23 mouse cellular contexts compared by ENCODE assay signal in the genomic region with DNA sequence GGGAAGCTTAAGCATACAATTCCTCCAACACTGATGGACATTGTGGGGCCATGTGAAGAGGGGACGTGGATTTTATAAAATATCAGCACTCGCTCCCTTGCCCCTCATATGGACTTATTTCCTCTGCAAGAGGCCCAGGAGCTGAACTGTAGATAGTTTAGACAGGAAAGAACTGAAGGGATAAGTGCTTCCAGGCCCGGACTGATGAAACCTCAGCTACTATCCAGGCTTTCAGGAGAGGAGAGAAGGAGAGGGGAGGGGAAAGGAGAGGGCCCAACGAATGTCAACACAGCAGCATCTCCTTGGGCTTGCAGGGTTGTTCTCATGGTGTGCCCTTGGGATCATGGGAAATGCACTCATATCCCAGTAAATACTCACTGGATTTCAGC.
DNase-seq lines count a peak whose midpoint lies in the region; ATAC-seq and TF ChIP-seq lines count a peak whose summit lies in the region.
"Had no signal": no experiment of that assay in that cellular context is flagged by ENCODE, and none has a peak within 500 bp of the region (broad histone marks: within the 10 kb centered on the region; RNA-seq: fewer than 3 reads in every experiment).

No protein-coding gene starts in this region.

- 0 out of 2 replicates have a peak, but pooled peaks have one; percentile 19 for ATAC-seq in forebrain, embryonic 14.5 days
- ATAC-seq: activated CD4-positive, CD25-positive, alpha-beta regulatory T cell, adult 4 months; CD4-positive, CD25-positive, alpha-beta regulatory T cell, adult 4 months; hindbrain, postnatal 0 days; intestine, embryonic 15.5 days; midbrain, embryonic 16.5 days had no signal

- H3K4me3 ChIP-seq in heart, embryonic 10.5 days = no peak overlapping the region
- no peak overlapping the region for H3K4me3 ChIP-seq in embryonic facial prominence, embryonic 10.5 days
- no peak overlapping the region for H3K4me3 ChIP-seq in forebrain, embryonic 14.5 days (ENCODE audit: low read depth, low read length)
- no peak overlapping the region for H3K4me3 ChIP-seq in olfactory bulb, adult 2 months (ENCODE audit: insufficient read depth, low read depth, low read length)
- no peak overlapping the region for H3K4me3 ChIP-seq in lung, adult 2 months (replicated peaks; ENCODE audit: extremely low read depth, low read depth, low read length)
- H3K4me3 ChIP-seq: intestine, embryonic 15.5 days; limb, embryonic 12.5 days had no signal

- H3K9me3 ChIP-seq in heart, embryonic 10.5 days = no peaks in the 10 kb centered on the region
- no peaks in the 10 kb centered on the region for H3K9me3 ChIP-seq in embryonic facial prominence, embryonic 10.5 days
- H3K9me3 ChIP-seq in forebrain, embryonic 14.5 days (replicated peaks; ENCODE audit: control insufficient read depth, low read length) = no peaks in the 10 kb centered on the region
- H3K9me3 ChIP-seq: intestine, embryonic 15.5 days; limb, embryonic 12.5 days had no signal

- intact Hi-C loops in heart, postnatal 14 days (cut with DNase I) = no loop called here

- 0 out of 2 replicates have a peak overlapping the region, but pooled peaks have one; percentile 3 for H3K27ac ChIP-seq in heart, embryonic 10.5 days
- H3K27ac ChIP-seq in embryonic facial prominence, embryonic 10.5 days (replicated peaks) = peak overlapping the region; percentile 78
- peak overlapping the region; percentile 15; the same call in 1 of the 2 replicates for H3K27ac ChIP-seq in forebrain, embryonic 14.5 days (ENCODE audit: low read depth, low read length)
- H3K27ac ChIP-seq in olfactory bulb, adult 2 months (ENCODE audit: insufficient read depth, low read depth, low read length) = peak overlapping the region; percentile 36; the same call in 1 of the 2 replicates
- H3K27ac ChIP-seq: hindbrain, postnatal 0 days; intestine, embryonic 15.5 days; limb, embryonic 12.5 days had no signal

- peaks cover 26% of the 10 kb centered on the region for H3K4me1 ChIP-seq in heart, embryonic 10.5 days
- H3K4me1 ChIP-seq in embryonic facial prominence, embryonic 10.5 days = peaks cover 37% of the 10 kb centered on the region
- peaks cover 11% of the 10 kb centered on the region; the same call in 1 of the 2 replicates for H3K4me1 ChIP-seq in forebrain, embryonic 14.5 days (ENCODE audit: control insufficient read depth, insufficient read depth, low read length)
- peaks cover 6% of the 10 kb centered on the region; the same call in 1 of the 2 replicates for H3K4me1 ChIP-seq in olfactory bulb, adult 2 months (ENCODE audit: control insufficient read depth, insufficient read depth, low read length)
- peaks cover 3% of the 10 kb centered on the region for H3K4me1 ChIP-seq in lung, adult 2 months (ENCODE audit: control insufficient read depth, insufficient read depth, low read length)

- H3K27me3 ChIP-seq in heart, embryonic 10.5 days (ENCODE audit: insufficient read depth, poor library complexity, severe bottlenecking) = no peaks in the 10 kb centered on the region
- no peaks in the 10 kb centered on the region for H3K27me3 ChIP-seq in embryonic facial prominence, embryonic 10.5 days (replicated peaks; ENCODE audit: low read depth, poor library complexity, severe bottlenecking)
- no peaks in the 10 kb centered on the region for H3K27me3 ChIP-seq in forebrain, embryonic 14.5 days (replicated peaks; ENCODE audit: control insufficient read depth, insufficient read depth, low read length)
- H3K27me3 ChIP-seq: intestine, embryonic 15.5 days; limb, embryonic 12.5 days had no signal

- no peak overlapping the region for H3K9ac ChIP-seq in forebrain, embryonic 14.5 days (ENCODE audit: low read length)
- H3K9ac ChIP-seq: intestine, embryonic 15.5 days; limb, embryonic 12.5 days had no signal

- no peak for DNase-seq in heart, embryonic 10.5 days (ENCODE audit: low spot score)
- no peak for DNase-seq in heart, postnatal 14 days
- DNase-seq in embryonic facial prominence, embryonic 10.5 days (ENCODE audit: low spot score) = peak; percentile 65
- no peak for DNase-seq in forebrain, embryonic 14.5 days (ENCODE audit: low spot score)
- no peak for DNase-seq in retina, embryonic 14.5 days (ENCODE audit: low spot score)
- no peak for DNase-seq in lung, adult 2 months
- DNase-seq in thymus, postnatal 0 days (ENCODE audit: low spot score) = no peak
- DNase-seq: adrenal gland, adult 8-10 months; cerebellum, adult 9-11 months; kidney, adult 2 months; kidney, postnatal 4 days; lung, postnatal 36 days; thymus, adult 2 months; thymus, postnatal 4 days had no signal

- H3K36me3 ChIP-seq in heart, embryonic 10.5 days = no peaks in the 10 kb centered on the region
- no peaks in the 10 kb centered on the region for H3K36me3 ChIP-seq in embryonic facial prominence, embryonic 10.5 days (replicated peaks)
- H3K36me3 ChIP-seq in forebrain, embryonic 14.5 days (ENCODE audit: control insufficient read depth, insufficient read depth, low read length) = no peaks in the 10 kb centered on the region
- H3K36me3 ChIP-seq: intestine, embryonic 15.5 days; limb, embryonic 12.5 days had no signal

- H3K4me2 ChIP-seq in forebrain, embryonic 14.5 days (ENCODE audit: low read length) = no peak overlapping the region
- H3K4me2 ChIP-seq: intestine, embryonic 15.5 days; limb, embryonic 12.5 days; liver, embryonic 11.5 days; midbrain, embryonic 11.5 days had no signal

- WGBS in heart, embryonic 10.5 days = 33% methylated on average over 4 of the region's 4 CpGs
- WGBS in embryonic facial prominence, embryonic 10.5 days = 34% methylated on average over 4 of the region's 4 CpGs
- 48% methylated on average over 4 of the region's 4 CpGs for WGBS in forebrain, embryonic 14.5 days
- 67% methylated on average over 4 of the region's 4 CpGs for WGBS in olfactory bulb, adult 2 months
- 74% methylated on average over 4 of the region's 4 CpGs for WGBS in lung, adult 2 months

- no peak for TF ChIP-seq CTCF in olfactory bulb, adult 2 months (IDR thresholded peaks at IDR 0.05; ENCODE audit: insufficient read depth, low read depth, low read length)
- no peak for TF ChIP-seq CTCF in lung, adult 2 months (IDR thresholded peaks at IDR 0.05; ENCODE audit: insufficient read depth, low read length)

- no peak for TF ChIP-seq POLR2A in olfactory bulb, adult 2 months (IDR thresholded peaks at IDR 0.05; ENCODE audit: insufficient read depth, low read depth, low read length)
- no peak for TF ChIP-seq POLR2A in lung, adult 2 months (IDR thresholded peaks at IDR 0.05; ENCODE audit: borderline replicate concordance, extremely low read depth, low read depth, low read length)

Comparison
In these comparisons a context has a peak if more than half of its experiments do, and no peak if none do; other contexts are left out.
1. H3K27ac ChIP-seq: peak in every context shown above with its lines; median percentile 78 in embryonic facial prominence, embryonic 10.5 days; 36 in olfactory bulb, adult 2 months; 15 in forebrain, embryonic 14.5 days; 3 in heart, embryonic 10.5 days.